Mouse (Mus musculus): ENCODE results near the gene Gpr132. TPM values are rescaled to one million over a fixed set of nuclear protein-coding genes. Genes with fewer than 3 reads are reported as not detected.

The Gpr132 gene
- total and polyA plus RNA-seq, 3 experiments: 24.4 to 62.1 (median 44.7) TPM

DNA sequence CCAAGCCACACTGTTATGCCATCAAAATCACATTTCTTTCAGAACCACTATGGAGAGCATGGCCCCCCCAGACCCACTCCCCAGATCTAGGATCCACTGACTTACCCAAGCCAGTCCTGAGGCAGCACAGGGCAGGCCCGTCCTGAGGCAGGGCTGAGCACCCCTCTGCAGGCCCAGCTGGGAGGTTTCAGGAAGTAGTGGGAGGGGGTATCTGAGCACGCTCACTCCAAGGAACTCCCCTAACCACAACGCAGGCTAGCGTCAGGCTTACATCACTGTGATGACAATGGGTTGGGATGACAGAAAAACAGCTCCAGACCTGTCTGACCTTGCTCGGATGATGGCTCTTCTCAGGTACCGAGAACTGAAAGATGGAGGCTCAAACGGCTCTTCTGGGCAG lies 7.3 kb downstream of the Gpr132 start (continued):
- TF ChIP-seq ZC3H11A (IDR thresholded peaks at IDR 0.05; ENCODE audit: low read depth, low read length) (no peak), MEF2A (IDR thresholded peaks at IDR 0.05; ENCODE audit: borderline replicate concordance, low read depth, low read length) (peak; percentile 78; the same call in 1 of the 2 replicates), ZNF384 (IDR thresholded peaks at IDR 0.05; ENCODE audit: low read depth, low read length) (no peak), BHLHE40 (IDR thresholded peaks at IDR 0.05; ENCODE audit: low read depth, low read length) (peak; percentile 80), RAD21 (IDR thresholded peaks at IDR 0.05; ENCODE audit: low read depth, low read length) (no peak), USF2 (conservative IDR thresholded peaks at IDR 0.05; ENCODE audit: low read depth, low read length) (no peak), NELFE (IDR thresholded peaks at IDR 0.05; ENCODE audit: low read depth, low read length) (peak; percentile 76), ZMIZ1 (IDR thresholded peaks at IDR 0.05; ENCODE audit: low read depth, low read length) (peak; percentile 83), JUND (conservative IDR thresholded peaks at IDR 0.05; ENCODE audit: low read depth, low read length) (no peak), CTCF (conservative IDR thresholded peaks at IDR 0.05 in 1 of 2, IDR thresholded peaks at IDR 0.05 in 1 of 2; ENCODE audit: low read depth in 2 of 2, low read length in 2 of 2) (no peak), ELF1 (IDR thresholded peaks at IDR 0.05; ENCODE audit: low read depth, low read length) (peak; percentile 90), UBTF (IDR thresholded peaks at IDR 0.05; ENCODE audit: low read depth, low read length) (no peak), USF1 (IDR thresholded peaks at IDR 0.05; ENCODE audit: low read depth, low read length) (no peak), TCF12 (IDR thresholded peaks at IDR 0.05; ENCODE audit: low read depth, low read length) (peak; percentile 92), GABPA (IDR thresholded peaks at IDR 0.05; ENCODE audit: insufficient replicate concordance, low read depth, low read length) (peak; percentile 95), CHD2 (IDR thresholded peaks at IDR 0.05; ENCODE audit: low read length) (0 out of 2 replicates have a peak, but pooled peaks have one; percentile 42), E2F4 (IDR thresholded peaks at IDR 0.05; ENCODE audit: insufficient replicate concordance, low read depth, low read length) (no peak), RCOR1 (conservative IDR thresholded peaks at IDR 0.05; ENCODE audit: low read depth, low read length) (0 out of 2 replicates have a peak, but pooled peaks have one; percentile 69), TBP (conservative IDR thresholded peaks at IDR 0.05; ENCODE audit: low read depth, low read length) (peak; percentile 89), POLR2AphosphoS2 (IDR thresholded peaks at IDR 0.05; ENCODE audit: low read depth, low read length) (peak; percentile 81; the same call in 1 of the 2 replicates), MAFK (IDR thresholded peaks at IDR 0.05; ENCODE audit: insufficient replicate concordance, low read length) (no peak), MYC (IDR thresholded peaks at IDR 0.05; ENCODE audit: low read depth, low read length) (peak; percentile 81)

DNA sequence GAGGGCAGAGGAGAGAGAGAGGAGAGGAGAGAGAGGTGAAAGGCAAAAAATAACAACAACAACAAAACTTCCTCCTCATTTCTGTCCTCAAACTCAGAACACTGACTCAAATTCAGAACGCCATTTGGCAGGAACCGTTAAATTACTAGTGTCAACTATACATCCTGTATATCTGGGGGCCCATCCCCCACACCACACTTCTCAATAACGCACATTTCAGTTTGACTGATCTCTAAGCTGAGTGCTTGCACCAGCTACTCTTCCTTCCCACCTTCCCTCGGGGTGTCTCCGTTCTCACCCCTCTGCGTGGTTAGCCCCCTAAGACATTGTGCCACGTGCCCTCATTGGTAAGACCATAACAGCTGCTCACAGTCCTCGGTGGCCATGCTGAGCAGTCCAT lies 8.1 kb downstream of the Gpr132 start:
- no peaks in the 10 kb centered on the region for H3K27me3 ChIP-seq (replicated peaks)
- peaks cover 62% of the 10 kb centered on the region for H3K79me2 ChIP-seq (replicated peaks; ENCODE audit: control insufficient read depth, extremely low read depth, insufficient read depth, poor library complexity, severe bottlenecking)
- peak; percentile 64 for DNase-seq (ENCODE audit: extremely low read depth)
- peak overlapping the region; percentile 95 for H3K9ac ChIP-seq (ENCODE audit: insufficient read depth, low read depth)
- peak; percentile 51; the same call in 1 of the 2 replicates for TF ChIP-seq TCF12 (IDR thresholded peaks at IDR 0.05; ENCODE audit: low read depth, low read length)
- peak; percentile 79 for TF ChIP-seq CHD2 (IDR thresholded peaks at IDR 0.05; ENCODE audit: low read length)
- TF ChIP-seq GABPA (IDR thresholded peaks at IDR 0.05; ENCODE audit: insufficient replicate concordance, low read depth, low read length): no peak
- peak; percentile 43; the same call in 1 of the 2 replicates for TF ChIP-seq EP300 (IDR thresholded peaks at IDR 0.05; ENCODE audit: low read length)
- peak; percentile 52 for TF ChIP-seq ETS1 (conservative IDR thresholded peaks at IDR 0.05; ENCODE audit: low read depth, low read length)
- peak; percentile 95 for TF ChIP-seq MYC (IDR thresholded peaks at IDR 0.05; ENCODE audit: low read depth, low read length)
- no peak for TF ChIP-seq USF1 (IDR thresholded peaks at IDR 0.05; ENCODE audit: low read depth, low read length)
- peak; percentile 76 for TF ChIP-seq MXI1 (IDR thresholded peaks at IDR 0.05; ENCODE audit: low read depth, low read length)
- TF ChIP-seq CHD1 (IDR thresholded peaks at IDR 0.05; ENCODE audit: low read depth, low read length): no peak
- TF ChIP-seq MAX (IDR thresholded peaks at IDR 0.05; ENCODE audit: low read length): peak; percentile 80
- TF ChIP-seq MAFK (IDR thresholded peaks at IDR 0.05; ENCODE audit: insufficient replicate concordance, low read length): 0 out of 2 replicates have a peak, but pooled peaks have one; percentile 5
- no peak for TF ChIP-seq KAT2A (IDR thresholded peaks at IDR 0.05; ENCODE audit: insufficient replicate concordance, low read length)
- peak; percentile 62 for TF ChIP-seq JUND (conservative IDR thresholded peaks at IDR 0.05; ENCODE audit: low read depth, low read length)
- peak; percentile 15; the same call in 1 of the 2 replicates for TF ChIP-seq BHLHE40 (IDR thresholded peaks at IDR 0.05; ENCODE audit: low read depth, low read length)
- H3K4me3 ChIP-seq (replicated peaks in 1 of 3; ENCODE audit: low read depth in 2 of 3, low read length in 2 of 3, poor library complexity in 1 of 3): peak overlapping the region; percentile 80 to 99 (median 94)
- dilution Hi-C loops (cut with MboI; ENCODE audit: extremely low pct_ligation_motif_present, extremely low pct_unique_long_range_greater_than_20kb, low sequenced_read_pairs) (no loop called here), in situ Hi-C loops (cut with MboI; ENCODE audit: low pct_ligation_motif_present, low pct_unique_long_range_greater_than_20kb, low sequenced_read_pairs) (loop anchor here (10.0 kb wide), 1 partner anchor 205 kb away; no protein-coding TSS in a partner anchor)
- H3K4me1 ChIP-seq (ENCODE audit: control insufficient read depth in 1 of 2, insufficient read depth in 2 of 2): peaks cover 27 to 53% of the 10 kb centered on the region in 2 experiments
- peaks cover 29 to 55% of the 10 kb centered on the region in 2 experiments for H3K36me3 ChIP-seq (replicated peaks in 1 of 2; ENCODE audit: control insufficient read depth in 1 of 2, insufficient read depth in 1 of 2, low read length in 1 of 2)
- H3K27ac ChIP-seq (ENCODE audit: insufficient read depth, low read depth): peak overlapping the region; percentile 74
- no peaks in the 10 kb centered on the region for H3K9me3 ChIP-seq (replicated peaks; ENCODE audit: low read length)
- peak overlapping the region; percentile 73 for H3K4me2 ChIP-seq (ENCODE audit: insufficient read depth, low read depth, poor library complexity, severe bottlenecking)
